Comparison of ENCODE assay signal across 11 mouse cellular contexts in genomic region chr11:69835326-69835965, GRCm38 (mm10). TPM values are rescaled to one million over a fixed set of nuclear protein-coding genes. Genes with fewer than 3 reads are reported as not detected.
DNase-seq lines count a peak whose midpoint lies in the region; ATAC-seq lines count a peak whose summit lies in the region.
"Had no signal": no experiment of that assay in that cellular context is flagged by ENCODE, and none has a peak within 500 bp of the region (broad histone marks: within the 10 kb centered on the region; RNA-seq: fewer than 3 reads in every experiment).

No protein-coding gene starts in this region.

- ATAC-seq in lung, embryonic 15.5 days (ENCODE audit: borderline replicate concordance, extremely low read depth, low FRiP score, low TSS enrichment): no peak
- no peak for ATAC-seq in forebrain, embryonic 15.5 days (replicated peaks)
- ATAC-seq in liver, embryonic 13.5 days (ENCODE audit: low read depth): no peak
- ATAC-seq in stomach, embryonic 16.5 days (ENCODE audit: insufficient read depth, low FRiP score): no peak

- peaks cover 43% of the 10 kb centered on the region for H3K4me1 ChIP-seq in lung, embryonic 15.5 days
- H3K4me1 ChIP-seq in forebrain, embryonic 15.5 days: peaks cover 52% of the 10 kb centered on the region
- H3K4me1 ChIP-seq in liver, embryonic 13.5 days (replicated peaks): peaks cover 65% of the 10 kb centered on the region
- H3K4me1 ChIP-seq in stomach, embryonic 16.5 days (ENCODE audit: control insufficient read depth, insufficient read depth, low read length): peaks cover 32% of the 10 kb centered on the region

- H3K36me3 ChIP-seq in lung, embryonic 15.5 days: peaks cover 13% of the 10 kb centered on the region; the same call in 1 of the 2 replicates
- H3K36me3 ChIP-seq in forebrain, embryonic 15.5 days: peaks cover 19% of the 10 kb centered on the region
- 0 out of 2 replicates have a peak, but pooled peaks cover 3% of the 10 kb centered on the region for H3K36me3 ChIP-seq in liver, embryonic 13.5 days
- H3K36me3 ChIP-seq in stomach, embryonic 16.5 days (ENCODE audit: control insufficient read depth, insufficient read depth, low read length): no peaks in the 10 kb centered on the region

- H3K9ac ChIP-seq in lung, embryonic 15.5 days: no peak overlapping the region
- peak overlapping the region; percentile 94 for H3K9ac ChIP-seq in forebrain, embryonic 15.5 days (replicated peaks)
- no peak overlapping the region for H3K9ac ChIP-seq in liver, embryonic 13.5 days
- H3K9ac ChIP-seq in stomach, embryonic 16.5 days (ENCODE audit: low read length): peak overlapping the region; percentile 86

- H3K9me3 ChIP-seq in lung, embryonic 15.5 days: no peaks in the 10 kb centered on the region
- no peaks in the 10 kb centered on the region for H3K9me3 ChIP-seq in forebrain, embryonic 15.5 days
- H3K9me3 ChIP-seq in liver, embryonic 13.5 days (replicated peaks): no peaks in the 10 kb centered on the region
- no peaks in the 10 kb centered on the region for H3K9me3 ChIP-seq in stomach, embryonic 16.5 days (replicated peaks; ENCODE audit: control insufficient read depth, low read length)

- peaks cover 20% of the 10 kb centered on the region for H3K27me3 ChIP-seq in lung, embryonic 15.5 days
- no peaks in the 10 kb centered on the region for H3K27me3 ChIP-seq in forebrain, embryonic 15.5 days
- peaks cover 58% of the 10 kb centered on the region for H3K27me3 ChIP-seq in liver, embryonic 13.5 days
- H3K27me3 ChIP-seq in stomach, embryonic 16.5 days (ENCODE audit: control insufficient read depth, insufficient read depth, low read length): no peaks in the 10 kb centered on the region

- DNase-seq in lung, postnatal 4 days: no peak
- no peak for DNase-seq in liver, embryonic 13.5 days
- no peak for DNase-seq in ovary, postnatal 14 days (ENCODE audit: low spot score)
- no peak for DNase-seq in layer of hippocampus, postnatal 14 days (ENCODE audit: low spot score in 2 of 2)
- no peak for DNase-seq in heart, postnatal 25 days (ENCODE audit: low spot score)
- DNase-seq: cerebellum, postnatal 36 days; kidney, postnatal 36 days; thymus, postnatal 4 days had no signal

- intact Hi-C loops in heart, postnatal 25 days (cut with DNase I): no loop called here

- no peak overlapping the region for H3K27ac ChIP-seq in lung, embryonic 15.5 days
- peak overlapping the region; percentile 58 for H3K27ac ChIP-seq in forebrain, embryonic 15.5 days (replicated peaks)
- H3K27ac ChIP-seq in liver, embryonic 13.5 days: no peak overlapping the region
- H3K27ac ChIP-seq in stomach, embryonic 16.5 days (ENCODE audit: low read length): no peak overlapping the region

- peak overlapping the region; percentile 71; the same call in 1 of the 2 replicates for H3K4me3 ChIP-seq in lung, embryonic 15.5 days
- H3K4me3 ChIP-seq in forebrain, embryonic 15.5 days: peak overlapping the region; percentile 95
- no peak overlapping the region; the same call in 1 of the 2 replicates for H3K4me3 ChIP-seq in liver, embryonic 13.5 days (replicated peaks)
- peak overlapping the region; percentile 66; the same call in 1 of the 2 replicates for H3K4me3 ChIP-seq in stomach, embryonic 16.5 days (replicated peaks; ENCODE audit: low read length)

- H3K4me2 ChIP-seq in lung, embryonic 15.5 days: peak overlapping the region; percentile 98
- peak overlapping the region; percentile 96 for H3K4me2 ChIP-seq in forebrain, embryonic 15.5 days (replicated peaks)
- H3K4me2 ChIP-seq in liver, embryonic 13.5 days: peak overlapping the region; percentile 95; the same call in 1 of the 2 replicates
- H3K4me2 ChIP-seq in stomach, embryonic 16.5 days (ENCODE audit: low read depth, low read length): peak overlapping the region; percentile 89

- 14% methylated on average over 9 of the region's 9 CpGs for WGBS in lung, embryonic 15.5 days
- 2% methylated on average over 9 of the region's 9 CpGs for WGBS in forebrain, embryonic 15.5 days
- 15% methylated on average over 9 of the region's 9 CpGs for WGBS in liver, embryonic 13.5 days (ENCODE audit: insufficient replicate concordance)
- WGBS in stomach, embryonic 16.5 days: 26% methylated on average over 9 of the region's 9 CpGs

RNA-seq across cellular contexts. Expression of gene Nlgn2, which starts 2.1 kb away (rescaled TPM):
- polyA plus RNA-seq in lung, embryonic 15.5 days (2015; fragmentation: Nextera tagmentation; extraction: Ambion mirVana): 5.5 and 6.5 TPM in 2 replicates
- 20.9 and 21.3 TPM in 2 replicates for polyA plus RNA-seq in forebrain, embryonic 15.5 days (2015; fragmentation: Nextera tagmentation; extraction: Ambion mirVana)
- polyA plus RNA-seq in liver, embryonic 13.5 days (2015; fragmentation: Nextera tagmentation; extraction: Ambion mirVana): 0.68 and 0.75 TPM in 2 replicates
- polyA plus RNA-seq in stomach, embryonic 16.5 days (2015; fragmentation: Nextera tagmentation; extraction: Ambion mirVana): 5.3 and 6.4 TPM in 2 replicates
- 100 to 1,000 TPM; 220 to 226 TPM for total RNA-seq in layer of hippocampus, postnatal 14 days (2021)
- total RNA-seq in heart, postnatal 25 days (2021): 1 to 10 TPM; 4.4 to 5.4 TPM

RNA-seq across cellular contexts. Expression of gene Tmem256, which starts 2.9 kb away (rescaled TPM):
- polyA plus RNA-seq in lung, embryonic 15.5 days (2015; fragmentation: Nextera tagmentation; extraction: Ambion mirVana): 434 and 473 TPM in 2 replicates
- 333 and 335 TPM in 2 replicates for polyA plus RNA-seq in forebrain, embryonic 15.5 days (2015; fragmentation: Nextera tagmentation; extraction: Ambion mirVana)
- polyA plus RNA-seq in liver, embryonic 13.5 days (2015; fragmentation: Nextera tagmentation; extraction: Ambion mirVana): 321 and 345 TPM in 2 replicates
- polyA plus RNA-seq in stomach, embryonic 16.5 days (2015; fragmentation: Nextera tagmentation; extraction: Ambion mirVana): 377 and 401 TPM in 2 replicates
- 100 to 1,000 TPM; 150 to 162 TPM for total RNA-seq in layer of hippocampus, postnatal 14 days (2021)
- total RNA-seq in heart, postnatal 25 days (2021): 100 to 1,000 TPM; 186 to 199 TPM

RNA-seq across cellular contexts. Expression of gene Plscr3, which starts 10.7 kb away (rescaled TPM):
- 110 and 119 TPM in 2 replicates for polyA plus RNA-seq in lung, embryonic 15.5 days (2015; fragmentation: Nextera tagmentation; extraction: Ambion mirVana)
- 51.0 and 51.2 TPM in 2 replicates for polyA plus RNA-seq in forebrain, embryonic 15.5 days (2015; fragmentation: Nextera tagmentation; extraction: Ambion mirVana)
- polyA plus RNA-seq in liver, embryonic 13.5 days (2015; fragmentation: Nextera tagmentation; extraction: Ambion mirVana): 28.0 and 29.9 TPM in 2 replicates
- 85.1 and 98.5 TPM in 2 replicates for polyA plus RNA-seq in stomach, embryonic 16.5 days (2015; fragmentation: Nextera tagmentation; extraction: Ambion mirVana)
- 10 to 100 TPM; 22.0 to 23.3 TPM for total RNA-seq in layer of hippocampus, postnatal 14 days (2021)
- total RNA-seq in heart, postnatal 25 days (2021): 10 to 100 TPM; 24.4 to 24.9 TPM

RNA-seq across cellular contexts. Expression of gene Spem1, which starts 13.5 kb away (rescaled TPM):
- not detected in 2 replicates for polyA plus RNA-seq in lung, embryonic 15.5 days (2015; fragmentation: Nextera tagmentation; extraction: Ambion mirVana)
- 0.33 and 0.36 TPM in 2 replicates for polyA plus RNA-seq in forebrain, embryonic 15.5 days (2015; fragmentation: Nextera tagmentation; extraction: Ambion mirVana)
- polyA plus RNA-seq in liver, embryonic 13.5 days (2015; fragmentation: Nextera tagmentation; extraction: Ambion mirVana): not detected in 2 replicates
- not detected in 2 replicates for polyA plus RNA-seq in stomach, embryonic 16.5 days (2015; fragmentation: Nextera tagmentation; extraction: Ambion mirVana)
- total RNA-seq in layer of hippocampus, postnatal 14 days (2021): under 1 TPM; 0.50 to 0.74 TPM
- total RNA-seq in heart, postnatal 25 days (2021): not detected

RNA-seq across cellular contexts. Expression of gene Spem2, which starts 17.2 kb away (rescaled TPM):
- not detected in 2 replicates for polyA plus RNA-seq in lung, embryonic 15.5 days (2015; fragmentation: Nextera tagmentation; extraction: Ambion mirVana)
- not detected in 2 replicates for polyA plus RNA-seq in forebrain, embryonic 15.5 days (2015; fragmentation: Nextera tagmentation; extraction: Ambion mirVana)
- not detected in 2 replicates for polyA plus RNA-seq in liver, embryonic 13.5 days (2015; fragmentation: Nextera tagmentation; extraction: Ambion mirVana)
- polyA plus RNA-seq in stomach, embryonic 16.5 days (2015; fragmentation: Nextera tagmentation; extraction: Ambion mirVana): not detected in 2 replicates
- not detected for total RNA-seq in layer of hippocampus, postnatal 14 days (2021)
- total RNA-seq in heart, postnatal 25 days (2021): not detected

Comparison
In these comparisons a context has a peak if more than half of its experiments do, and no peak if none do; other contexts are left out.
1. H3K9ac ChIP-seq: peak in forebrain, embryonic 15.5 days (single experiment) and stomach, embryonic 16.5 days (single experiment); none in lung, embryonic 15.5 days (single experiment) and liver, embryonic 13.5 days (single experiment).
2. Peak in every context shown above with its lines, with median percentiles within 50 percentile points of each other: H3K4me2 ChIP-seq.